Mouse (Mus musculus) heart, embryonic 14.5 days (tissue): Measurements from ENCODE around the gene Ispd. TPM values are rescaled to one million over a fixed set of nuclear protein-coding genes. Genes with fewer than 3 reads are reported as not detected.

ENCODE experiments used
- ATAC-seq: fragments of 200-750 bp; cut with Nextera tagmentation; 2 replicates; pipeline ENCODE4 v1.8.0; 2017; ENCODE audit warnings: low read depth, moderate TSS enrichment; ENCODE audit not compliant: insufficient number of reproducible peaks, insufficient read depth, low FRiP score
- H3K27ac ChIP-seq, 2 experiments: fragments of 200-500 bp in 1 of 2; fragments of 300-500 bp in 1 of 2; sonication (generic) in 1 of 2; replicated peaks in 1 of 2; 2 replicates each; pipeline ENCODE4 v1.5.1; 2012 to 2014; ENCODE audit warnings: low read depth in 2 of 2, low read length in 2 of 2, control low read depth in 1 of 2, mild to moderate bottlenecking in 1 of 2, mixed read lengths in 1 of 2; ENCODE audit not compliant: control insufficient read depth in 1 of 2, insufficient read depth in 1 of 2
- H3K27me3 ChIP-seq: fragments of 300-500 bp; sonication (generic); 2 replicates; pipeline ENCODE4 v1.6.1; 2014; ENCODE audit warnings: mild to moderate bottlenecking, low read length, control low read depth; ENCODE audit not compliant: control insufficient read depth, insufficient read depth
- H3K36me3 ChIP-seq: fragments of 300-500 bp; sonication (generic); 2 replicates; pipeline ENCODE4 v1.6.1; 2014; ENCODE audit warnings: mild to moderate bottlenecking, control low read depth, low read length, mixed read lengths; ENCODE audit not compliant: control insufficient read depth, insufficient read depth
- H3K4me1 ChIP-seq, 2 experiments: fragments of 200-500 bp in 1 of 2; fragments of 300-500 bp in 1 of 2; sonication (generic) in 1 of 2; 2 replicates each; pipeline ENCODE4 v1.6.1; 2012 to 2014; ENCODE audit warnings: low read length in 2 of 2, control low read depth in 1 of 2, mixed read lengths in 1 of 2; ENCODE audit not compliant: control insufficient read depth in 2 of 2, insufficient read depth in 2 of 2
- H3K4me2 ChIP-seq: fragments of 300-500 bp; sonication (generic); 2 replicates; pipeline ENCODE4 v1.6.1; 2014; ENCODE audit warnings: mild to moderate bottlenecking, low read length
- H3K4me3 ChIP-seq, 2 experiments: fragments of 200-500 bp in 1 of 2; fragments of 300-500 bp in 1 of 2; sonication (generic) in 1 of 2; 2 replicates each; pipeline ENCODE4 v1.5.1; 2012 to 2014; ENCODE audit warnings: low read length in 2 of 2, mild to moderate bottlenecking in 2 of 2, control low read depth in 1 of 2, low read depth in 1 of 2, moderate library complexity in 1 of 2; ENCODE audit not compliant: control insufficient read depth in 1 of 2, insufficient read depth in 1 of 2
- H3K9ac ChIP-seq: fragments of 300-500 bp; sonication (generic); 2 replicates; pipeline ENCODE4 v1.6.1; 2014; ENCODE audit warnings: mild to moderate bottlenecking, low read length
- H3K9me3 ChIP-seq: fragments of 300-500 bp; sonication (generic); 2 replicates; pipeline ENCODE4 v1.6.1; 2016; ENCODE audit warnings: low read length, control low read depth; ENCODE audit not compliant: control insufficient read depth
- WGBS: fragments of 180-500 bp; shearing (Covaris S2); extraction: QIAGEN DNeasy Blood & Tissue Kit; methylation state at CpG from one replicate; pipeline ENCODE4 v1.1.7; 2014; 5-methylcytosine and 5-hydroxymethylcytosine counted together
- polyA plus RNA-seq: library from polyadenylated mRNA; unstranded; fragments of >200 nt; fragmentation: Nextera tagmentation; extraction: Ambion mirVana; gene quantifications from 2 replicates; pipeline ENCODE4 v1.2.1, GENCODE M21; 2014

Ispd gene
- polyA plus RNA-seq, 1 experiment from 2014 or later, result 13.8 TPM

GRCm38 (mm10) chr12:36717526-36717925 lies 336.3 kb downstream of the Ispd start:
- Histone ChIP-seq H3K9ac (no peak overlapping the region), H3K9me3 (no peaks in the 10 kb centered on the region), H3K4me3 (no peak overlapping the region), H3K4me1 (0 out of 4 replicates have a peak, but pooled peaks cover 0 to 2% of the 10 kb centered on the region in 2 experiments), H3K27ac (no peak overlapping the region), H3K27me3 (no peaks in the 10 kb centered on the region), H3K4me2 (no peak overlapping the region), H3K36me3 (no peaks in the 10 kb centered on the region)
- ATAC-seq, result no peak
- WGBS, result 57% methylated on average over 5 of the region's 5 CpGs

GRCm38 (mm10) chr12:36718417-36718816 lies 337.2 kb downstream of the Ispd start:
- Histone ChIP-seq H3K4me2 (no peak overlapping the region), H3K4me1 (0 out of 4 replicates have a peak, but pooled peaks cover 0 to 2% of the 10 kb centered on the region in 2 experiments), H3K4me3 (no peak overlapping the region), H3K27ac (no peak overlapping the region), H3K9ac (no peak overlapping the region), H3K9me3 (no peaks in the 10 kb centered on the region), H3K27me3 (no peaks in the 10 kb centered on the region), H3K36me3 (no peaks in the 10 kb centered on the region)
- no peak for ATAC-seq
- WGBS, result 79% methylated on average over 2 of the region's 2 CpGs

- WGBS, result 75% methylated on average over 3 of the region's 3 CpGs
- Histone ChIP-seq H3K36me3 (no peaks in the 10 kb centered on the region), H3K4me3 (no peak overlapping the region), H3K4me1 (no peaks in the 10 kb centered on the region), H3K4me2 (no peak overlapping the region), H3K27ac (no peak overlapping the region), H3K27me3 (no peaks in the 10 kb centered on the region), H3K9ac (no peak overlapping the region), H3K9me3 (no peaks in the 10 kb centered on the region)
- ATAC-seq, result no peak
Observed at GRCm38 (mm10) chr12:36719074-36719473, 337.8 kb downstream of the Ispd start.

GRCm38 (mm10) chr12:36720779-36721178 lies 339.5 kb downstream of the Ispd start:
- H3K36me3 ChIP-seq, result no peaks in the 10 kb centered on the region

GRCm38 (mm10) chr12:36721223-36721622 lies 340.0 kb downstream of the Ispd start:
- H3K9me3 ChIP-seq, result no peaks in the 10 kb centered on the region
- ATAC-seq, result no peak
- H3K4me1 ChIP-seq, result no peaks in the 10 kb centered on the region
- no peak overlapping the region for H3K9ac ChIP-seq
- 63% methylated on average over 6 of the region's 6 CpGs for WGBS
- H3K4me3 ChIP-seq, result no peak overlapping the region
- no peak overlapping the region for H3K27ac ChIP-seq
- no peaks in the 10 kb centered on the region for H3K36me3 ChIP-seq
- no peaks in the 10 kb centered on the region for H3K27me3 ChIP-seq
- no peak overlapping the region for H3K4me2 ChIP-seq

More at GRCm38 (mm10) chr12:36720779-36721178, 339.5 kb downstream of the Ispd start:
- no peak overlapping the region for H3K9ac ChIP-seq
- no peaks in the 10 kb centered on the region for H3K27me3 ChIP-seq
- WGBS, result 71% methylated on average over 3 of the region's 3 CpGs
- H3K27ac ChIP-seq, result no peak overlapping the region
- H3K4me1 ChIP-seq, result no peaks in the 10 kb centered on the region
- no peak for ATAC-seq
- no peak overlapping the region for H3K4me3 ChIP-seq
- no peaks in the 10 kb centered on the region for H3K9me3 ChIP-seq
- H3K4me2 ChIP-seq, result no peak overlapping the region

GRCm38 (mm10) chr12:36722754-36723153 lies 341.5 kb downstream of the Ispd start:
- no peaks in the 10 kb centered on the region for H3K9me3 ChIP-seq
- 51% methylated on average over 6 of the region's 6 CpGs for WGBS
- no peak overlapping the region for H3K9ac ChIP-seq
- no peak overlapping the region for H3K4me2 ChIP-seq
- ATAC-seq, result no peak
- no peak overlapping the region for H3K27ac ChIP-seq
- H3K27me3 ChIP-seq, result no peaks in the 10 kb centered on the region
- no peaks in the 10 kb centered on the region for H3K4me1 ChIP-seq
- no peaks in the 10 kb centered on the region for H3K36me3 ChIP-seq
- no peak overlapping the region for H3K4me3 ChIP-seq

GRCm38 (mm10) chr12:36723302-36723701 lies 342.1 kb downstream of the Ispd start:
- Histone ChIP-seq H3K9ac (no peak overlapping the region), H3K4me2 (no peak overlapping the region), H3K9me3 (no peaks in the 10 kb centered on the region), H3K4me3 (no peak overlapping the region), H3K36me3 (no peaks in the 10 kb centered on the region), H3K27ac (peak overlapping the region in 1 of 2 experiments; percentile 16; a peak in 1 of 4 replicates), H3K27me3 (no peaks in the 10 kb centered on the region), H3K4me1 (peaks cover 0 to 3% of the 10 kb centered on the region in 2 experiments; a peak in 1 of 4 replicates)
- WGBS, result 61% methylated on average over 3 of the region's 3 CpGs
- ATAC-seq, result no peak

- no peak overlapping the region for H3K9ac ChIP-seq
- no peaks in the 10 kb centered on the region for H3K9me3 ChIP-seq
- no peaks in the 10 kb centered on the region for H3K27me3 ChIP-seq
- peaks cover 0 to 6% of the 10 kb centered on the region in 2 experiments; a peak in 1 of 4 replicates for H3K4me1 ChIP-seq
- WGBS, result 82% methylated on average over 4 of the region's 4 CpGs
- no peak overlapping the region for H3K27ac ChIP-seq
- no peaks in the 10 kb centered on the region for H3K36me3 ChIP-seq
- no peak overlapping the region for H3K4me3 ChIP-seq
- ATAC-seq, result no peak
- H3K4me2 ChIP-seq, result no peak overlapping the region
Observed at GRCm38 (mm10) chr12:36724297-36724696, 343.0 kb downstream of the Ispd start.
